Mouse (Mus musculus): ENCODE measurements around the gene Acp1. TPM values are rescaled to one million over a fixed set of nuclear protein-coding genes. Genes with fewer than 3 reads are reported as not detected.

The Acp1 gene
- polyA plus RNA-seq, 1 experiment from 2014 or later: 216 TPM

DNA sequence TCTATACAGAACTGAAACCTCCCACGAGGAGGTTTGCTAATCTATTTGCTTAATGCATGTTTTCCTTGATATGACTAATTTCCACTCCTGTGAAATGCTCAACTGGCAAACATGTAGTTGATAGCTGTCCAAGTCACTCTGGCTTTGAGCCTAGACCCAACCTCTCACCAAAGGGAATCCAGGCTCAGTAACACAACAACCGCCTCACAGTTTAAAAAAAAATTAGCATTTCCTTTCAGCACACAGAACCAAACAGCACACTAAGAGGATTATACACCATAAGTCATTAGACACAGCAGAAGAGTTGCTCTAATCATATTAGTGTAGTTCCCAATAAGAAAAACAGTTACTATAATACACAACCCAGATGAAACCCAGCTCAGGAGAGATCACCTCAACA, 60.5 kb downstream of the Acp1 start:
- no peaks in the 10 kb centered on the region for H3K9me3 ChIP-seq (ENCODE audit: control insufficient read depth, low read length)
- H3K4me2 ChIP-seq (replicated peaks; ENCODE audit: low read depth, low read length): no peak overlapping the region
- no peaks in the 10 kb centered on the region for H3K27me3 ChIP-seq (ENCODE audit: control insufficient read depth, insufficient read depth, low read length)
- H3K36me3 ChIP-seq (ENCODE audit: control insufficient read depth, insufficient read depth, low read length): no peaks in the 10 kb centered on the region
- no peak overlapping the region for H3K4me3 ChIP-seq (ENCODE audit: low read length)
- no peak overlapping the region for H3K9ac ChIP-seq (ENCODE audit: low read depth, low read length)
- no peak overlapping the region for H3K27ac ChIP-seq (ENCODE audit: low read depth, low read length)
- no peak for ATAC-seq (ENCODE audit: low FRiP score, low TSS enrichment)
- no peaks in the 10 kb centered on the region for H3K4me1 ChIP-seq (ENCODE audit: control insufficient read depth, insufficient read depth, low read length)
- 70% methylated on average over 2 of the region's 2 CpGs for WGBS

DNA sequence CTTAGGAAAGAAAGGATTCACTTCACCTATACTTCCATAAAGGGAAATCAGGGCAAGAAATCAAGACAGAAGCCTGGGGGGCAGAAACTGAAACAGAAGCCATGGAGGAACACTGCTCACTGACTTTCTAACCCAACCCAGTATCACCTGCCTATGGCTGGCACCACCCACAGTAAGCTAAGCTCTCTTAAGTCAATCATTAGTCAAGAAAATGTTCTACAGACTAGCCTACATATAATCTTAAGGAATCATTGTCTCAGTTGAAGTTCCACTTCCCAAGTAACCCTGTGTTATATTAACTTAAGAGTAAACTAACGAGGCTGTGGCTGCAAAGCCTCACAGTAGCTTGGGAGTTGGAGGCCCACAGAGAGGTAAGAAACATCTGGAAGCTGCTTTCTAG, 62.9 kb downstream of the Acp1 start:
- no peak overlapping the region for H3K9ac ChIP-seq (ENCODE audit: low read depth, low read length)
- peak; percentile 71; the same call in 1 of the 2 replicates for ATAC-seq (ENCODE audit: low FRiP score, low TSS enrichment)
- H3K9me3 ChIP-seq (ENCODE audit: control insufficient read depth, low read length): no peaks in the 10 kb centered on the region
- no peak overlapping the region for H3K4me2 ChIP-seq (replicated peaks; ENCODE audit: low read depth, low read length)
- H3K4me1 ChIP-seq (ENCODE audit: control insufficient read depth, insufficient read depth, low read length): no peaks in the 10 kb centered on the region
- no peaks in the 10 kb centered on the region for H3K36me3 ChIP-seq (ENCODE audit: control insufficient read depth, insufficient read depth, low read length)
- WGBS: 53% methylated on average over 1 of the region's 1 CpGs
- no peak overlapping the region for H3K27ac ChIP-seq (ENCODE audit: low read depth, low read length)
- H3K4me3 ChIP-seq (ENCODE audit: low read length): no peak overlapping the region
- H3K27me3 ChIP-seq (ENCODE audit: control insufficient read depth, insufficient read depth, low read length): no peaks in the 10 kb centered on the region

Other genes starting within 250 kb of the Acp1 start
- gene Alkal2, start 27.3 kb downstream of the Acp1 start, polyA plus RNA-seq (2014; fragmentation: Nextera tagmentation; extraction: Ambion mirVana): 0.15 and 0.27 TPM in 2 replicates
- 22.9 and 23.0 TPM in 2 replicates for gene Sh3yl1, start 79 bp upstream of the Acp1 start, polyA plus RNA-seq (2014; fragmentation: Nextera tagmentation; extraction: Ambion mirVana)
- gene Fam110c, start 162.3 kb upstream of the Acp1 start, polyA plus RNA-seq (2014; fragmentation: Nextera tagmentation; extraction: Ambion mirVana): 2.4 and 3.2 TPM in 2 replicates